Mouse (Mus musculus) cortical plate, adult 2 months (tissue): ENCODE results near the gene Inhbe.

Experiments
- CTCF ChIP-seq: fragments of 200-500 bp; IDR thresholded peaks from 2 replicates; pipeline ENCODE4 v1.5.1; 2011; ENCODE audit warnings: mild to moderate bottlenecking, control low read depth, low read length; ENCODE audit not compliant: insufficient read depth; ENCODE audit errors: extremely low read depth
- POLR2A ChIP-seq: fragments of 200-500 bp; IDR thresholded peaks from 2 replicates; pipeline ENCODE4 v1.6.1; 2011; ENCODE audit warnings: mild to moderate bottlenecking, low read length, control low read depth; ENCODE audit not compliant: insufficient read depth; ENCODE audit errors: extremely low read depth

DNA sequence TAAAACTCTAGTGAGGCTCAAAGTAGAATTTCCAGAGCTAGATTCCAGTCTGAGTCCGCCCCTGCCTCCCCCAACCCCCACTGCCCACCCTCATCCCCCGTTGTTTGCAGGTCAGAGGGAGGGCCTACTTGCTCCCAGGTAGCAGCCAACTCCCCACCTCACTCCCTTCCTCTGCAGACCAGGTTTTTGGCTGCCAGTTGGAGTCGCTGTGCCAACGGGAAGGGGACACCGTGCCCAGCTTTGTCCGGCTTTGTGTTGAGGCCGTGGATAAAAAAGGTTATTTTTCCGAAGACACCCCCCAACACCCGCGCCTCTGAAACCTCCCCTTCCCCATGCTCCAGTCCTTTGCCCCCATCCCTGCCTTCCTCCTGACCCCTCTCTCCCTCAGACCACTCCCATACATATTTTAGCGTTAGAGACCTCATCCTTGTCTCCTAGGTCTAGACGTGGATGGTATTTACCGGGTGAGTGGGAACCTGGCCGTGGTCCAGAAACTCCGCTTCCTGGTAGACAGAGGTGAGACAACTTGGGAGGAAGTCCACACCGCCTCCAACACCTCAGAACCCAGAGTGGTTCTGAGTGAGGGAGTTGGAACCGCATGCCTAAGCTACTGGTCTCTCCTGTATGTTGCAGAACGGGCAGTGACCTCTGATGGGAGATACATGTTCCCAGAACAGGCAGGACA is 26.6 kb downstream of the Inhbe start:
- TF ChIP-seq CTCF = no peak
- TF ChIP-seq POLR2A = no peak
